Mouse (Mus musculus) heart, embryonic 13.5 days (tissue): ENCODE measurements around the gene Mfap2. TPM values are rescaled to one million over a fixed set of nuclear protein-coding genes. Genes with fewer than 3 reads are reported as not detected.

Experiments
- ATAC-seq: fragments of 200-750 bp; cut with Nextera tagmentation; 2 replicates; pipeline ENCODE4 v1.8.0; 2017; ENCODE audit warnings: moderate TSS enrichment; ENCODE audit not compliant: insufficient number of reproducible peaks, low FRiP score, low TSS enrichment; ENCODE audit errors: extremely low read depth
- H3K27ac ChIP-seq: fragments of 300-500 bp; sonication (generic); replicated peaks from 2 replicates; pipeline ENCODE4 v1.5.1; 2015; ENCODE audit warnings: moderate library complexity, mild to moderate bottlenecking, inconsistent platforms
- H3K27me3 ChIP-seq: fragments of 300-500 bp; sonication (generic); replicated peaks from 2 replicates; pipeline ENCODE4 v1.6.1; 2015; ENCODE audit warnings: mild to moderate bottlenecking, inconsistent platforms
- H3K36me3 ChIP-seq: fragments of 300-500 bp; sonication (generic); 2 replicates; pipeline ENCODE4 v1.6.1; 2015; ENCODE audit warnings: mild to moderate bottlenecking, inconsistent platforms
- H3K4me1 ChIP-seq: fragments of 300-500 bp; sonication (generic); 2 replicates; pipeline ENCODE4 v1.6.1; 2015; ENCODE audit warnings: inconsistent platforms
- H3K4me2 ChIP-seq: fragments of 300-500 bp; sonication (generic); 2 replicates; pipeline ENCODE4 v1.6.1; 2015; ENCODE audit warnings: inconsistent platforms, mild to moderate bottlenecking, moderate library complexity
- H3K4me3 ChIP-seq: fragments of 300-500 bp; sonication (generic); 2 replicates; pipeline ENCODE4 v1.5.1; 2015; ENCODE audit warnings: moderate library complexity, mild to moderate bottlenecking, inconsistent platforms
- H3K9ac ChIP-seq: fragments of 300-500 bp; sonication (generic); 2 replicates; pipeline ENCODE4 v1.6.1; 2015; ENCODE audit warnings: inconsistent platforms, mild to moderate bottlenecking, moderate library complexity
- H3K9me3 ChIP-seq: fragments of 300-500 bp; sonication (generic); 2 replicates; pipeline ENCODE4 v1.6.1; 2016; ENCODE audit warnings: inconsistent platforms
- WGBS: fragments of 180-500 bp; shearing (Covaris S2); methylation state at CpG from one replicate; pipeline ENCODE4 v1.1.7; 2015; ENCODE audit warnings: mixed read lengths; 5-methylcytosine and 5-hydroxymethylcytosine counted together
- polyA plus RNA-seq: library from polyadenylated mRNA; unstranded; fragments of >200 nt; fragmentation: Nextera tagmentation; extraction: Ambion mirVana; gene quantifications from 2 replicates; pipeline ENCODE4 v1.2.1, GENCODE M21; 2015

Mfap2 gene
- polyA plus RNA-seq, 1 experiment from 2014 or later = 299 TPM

GRCm38 (mm10) chr4:141056970-141057369 lies 46.8 kb downstream of the Mfap2 start:
- Histone ChIP-seq H3K4me1 (peaks cover 42% of the 10 kb centered on the region), H3K4me3 (no peak overlapping the region), H3K27me3 (no peaks in the 10 kb centered on the region), H3K36me3 (peaks cover 36% of the 10 kb centered on the region), H3K9me3 (no peaks in the 10 kb centered on the region), H3K4me2 (no peak overlapping the region), H3K9ac (no peak overlapping the region), H3K27ac (no peak overlapping the region)
- WGBS = 93% methylated on average over 10 of the region's 10 CpGs
- ATAC-seq = no peak

GRCm38 (mm10) chr4:141058835-141059234 lies 48.6 kb downstream of the Mfap2 start:
- no peaks in the 10 kb centered on the region for H3K27me3 ChIP-seq
- peaks cover 27% of the 10 kb centered on the region for H3K4me1 ChIP-seq
- no peak overlapping the region for H3K27ac ChIP-seq
- peak overlapping the region; percentile 85 for H3K4me2 ChIP-seq
- no peak for ATAC-seq
- H3K9ac ChIP-seq = peak overlapping the region; percentile 47
- WGBS = 74% methylated on average over 9 of the region's 9 CpGs
- peaks cover 30% of the 10 kb centered on the region for H3K36me3 ChIP-seq
- H3K4me3 ChIP-seq = no peak overlapping the region
- H3K9me3 ChIP-seq = no peaks in the 10 kb centered on the region

- H3K9me3 ChIP-seq = no peaks in the 10 kb centered on the region
- H3K36me3 ChIP-seq = peaks cover 28% of the 10 kb centered on the region
- ATAC-seq = no peak; the same call in 1 of the 2 replicates
- no peaks in the 10 kb centered on the region for H3K27me3 ChIP-seq
- H3K9ac ChIP-seq = peak overlapping the region; percentile 92
- WGBS = 2% methylated on average over 32 of the region's 32 CpGs
- H3K4me3 ChIP-seq = peak overlapping the region; percentile 77
- H3K27ac ChIP-seq = peak overlapping the region; percentile 91
- peaks cover 22% of the 10 kb centered on the region for H3K4me1 ChIP-seq
- H3K4me2 ChIP-seq = peak overlapping the region; percentile 85
Observed at GRCm38 (mm10) chr4:141059616-141060425, 49.6 kb downstream of the Mfap2 start.

- Histone ChIP-seq H3K4me1 (peaks cover 24% of the 10 kb centered on the region), H3K9me3 (no peaks in the 10 kb centered on the region), H3K4me2 (peak within 1 kb of the TSS; percentile 85), H3K27ac (peak within 1 kb of the TSS; percentile 91), H3K9ac (peak within 1 kb of the TSS; percentile 92), H3K36me3 (peaks cover 25% of the 10 kb centered on the region), H3K4me3 (peak within 1 kb of the TSS; percentile 77), H3K27me3 (no peaks in the 10 kb centered on the region)
- peak; percentile 94 for ATAC-seq
- under 1% methylated on average over 77 of the region's 77 CpGs for WGBS
Observed at GRCm38 (mm10) chr4:141060426-141061301, 50.4 kb downstream of the Mfap2 start, which contains the start of gene Crocc. Gene Crocc, minus strand, starts transcription at chr4:141060550.

GRCm38 (mm10) chr4:141064104-141064659 lies 54.0 kb downstream of the Mfap2 start:
- no peaks in the 10 kb centered on the region for H3K9me3 ChIP-seq
- H3K4me2 ChIP-seq = no peak overlapping the region
- WGBS = 75% methylated on average over 4 of the region's 4 CpGs
- no peak overlapping the region for H3K9ac ChIP-seq
- no peak overlapping the region for H3K27ac ChIP-seq
- H3K4me1 ChIP-seq = peaks cover 49% of the 10 kb centered on the region
- no peak for ATAC-seq
- no peaks in the 10 kb centered on the region for H3K27me3 ChIP-seq
- peaks cover 40% of the 10 kb centered on the region for H3K36me3 ChIP-seq
- no peak overlapping the region for H3K4me3 ChIP-seq

- Histone ChIP-seq H3K9me3 (no peaks in the 10 kb centered on the region), H3K27ac (no peak overlapping the region), H3K9ac (no peak overlapping the region), H3K36me3 (peaks cover 49% of the 10 kb centered on the region), H3K4me2 (no peak overlapping the region), H3K27me3 (no peaks in the 10 kb centered on the region), H3K4me1 (peaks cover 49% of the 10 kb centered on the region), H3K4me3 (no peak overlapping the region)
- no peak for ATAC-seq
- WGBS = 6% methylated on average over 8 of the region's 8 CpGs
Observed at GRCm38 (mm10) chr4:141065123-141065522, 54.9 kb downstream of the Mfap2 start.

Other genes with a start within 250 kb of the Mfap2 start
- gene Padi4, start 236.2 kb upstream of the Mfap2 start, polyA plus RNA-seq = 2.1 and 2.4 TPM in 2 replicates
- gene Padi3, start 199.8 kb upstream of the Mfap2 start, polyA plus RNA-seq = 0.24 and 0.25 TPM in 2 replicates
- gene Padi1, start 164.6 kb upstream of the Mfap2 start, polyA plus RNA-seq = 0.12 and 0.18 TPM in 2 replicates
- 2.1 and 2.9 TPM in 2 replicates for gene Padi2, start 104.1 kb upstream of the Mfap2 start, polyA plus RNA-seq
- gene Sdhb, start 49.2 kb upstream of the Mfap2 start, polyA plus RNA-seq = 807 and 886 TPM in 2 replicates
- 28.7 and 29.4 TPM in 2 replicates for gene Atp13a2, start 23.5 kb upstream of the Mfap2 start, polyA plus RNA-seq
- 3.4 and 3.5 TPM in 2 replicates for gene Crocc, start 50.1 kb downstream of the Mfap2 start, polyA plus RNA-seq
- gene Necap2, start 67.9 kb downstream of the Mfap2 start, polyA plus RNA-seq = 39.7 and 43.7 TPM in 2 replicates
- gene Spata21, start 77.9 kb downstream of the Mfap2 start, polyA plus RNA-seq = not detected in 2 replicates
- gene Szrd1, start 129.4 kb downstream of the Mfap2 start, polyA plus RNA-seq = 31.3 and 33.8 TPM in 2 replicates
- gene Fbxo42, start 137.5 kb downstream of the Mfap2 start, polyA plus RNA-seq = 12.8 and 14.2 TPM in 2 replicates
- 2.3 and 3.0 TPM in 2 replicates for gene Rsg1, start 203.5 kb downstream of the Mfap2 start, polyA plus RNA-seq
- gene Arhgef19, start 229.1 kb downstream of the Mfap2 start, polyA plus RNA-seq = 2.2 and 3.1 TPM in 2 replicates